Mouse (Mus musculus) cerebellum, adult 18-20 months (tissue): ENCODE results near the gene Stox2.

Experiments used
- DNase-seq, 2 experiments: peaks; one replicate each; pipeline ENCODE4 v3.0.0; 2021

The Stox2 gene

GRCm38 (mm10) chr8:47404852-47405251 lies 41.3 kb downstream of the Stox2 start:
- no peak for DNase-seq

GRCm38 (mm10) chr8:47392927-47393326 lies 53.2 kb downstream of the Stox2 start:
- no peak for DNase-seq

GRCm38 (mm10) chr8:47392290-47392689 lies 53.9 kb downstream of the Stox2 start:
- DNase-seq: no peak

- no peak for DNase-seq
Measured at GRCm38 (mm10) chr8:47391844-47392243, 54.3 kb downstream of the Stox2 start.

GRCm38 (mm10) chr8:47389430-47389829 lies 56.7 kb downstream of the Stox2 start:
- no peak for DNase-seq

- no peak for DNase-seq
Measured at GRCm38 (mm10) chr8:47388171-47388570, 58.0 kb downstream of the Stox2 start.

- DNase-seq: no peak
Measured at GRCm38 (mm10) chr8:47385810-47386209, 60.4 kb downstream of the Stox2 start.

- no peak for DNase-seq
Measured at GRCm38 (mm10) chr8:47384151-47384550, 62.0 kb downstream of the Stox2 start.

- no peak for DNase-seq
Measured at GRCm38 (mm10) chr8:47383632-47384031, 62.5 kb downstream of the Stox2 start.

- DNase-seq: no peak
Measured at GRCm38 (mm10) chr8:47381216-47381615, 64.9 kb downstream of the Stox2 start.

- DNase-seq: no peak
Measured at GRCm38 (mm10) chr8:47380725-47381124, 65.4 kb downstream of the Stox2 start.

GRCm38 (mm10) chr8:47380075-47380474 lies 66.1 kb downstream of the Stox2 start:
- DNase-seq: no peak

- no peak for DNase-seq
Measured at GRCm38 (mm10) chr8:47376651-47377050, 69.5 kb downstream of the Stox2 start.

GRCm38 (mm10) chr8:47373757-47374156 lies 72.4 kb downstream of the Stox2 start:
- DNase-seq: no peak

- peak; percentile 18 to 20 for DNase-seq
Measured at GRCm38 (mm10) chr8:47371539-47371938, 74.6 kb downstream of the Stox2 start.

GRCm38 (mm10) chr8:47371081-47371480 lies 75.1 kb downstream of the Stox2 start:
- DNase-seq: no peak

- peak; percentile 86 to 91 for DNase-seq
Measured at GRCm38 (mm10) chr8:47370421-47371080, 75.6 kb downstream of the Stox2 start.

GRCm38 (mm10) chr8:47369949-47370348 lies 76.2 kb downstream of the Stox2 start:
- DNase-seq: no peak

GRCm38 (mm10) chr8:47369044-47369769 lies 77.0 kb downstream of the Stox2 start:
- no peak for DNase-seq

- DNase-seq: no peak
Measured at GRCm38 (mm10) chr8:47367029-47367428, 79.1 kb downstream of the Stox2 start.

- no peak for DNase-seq
Measured at GRCm38 (mm10) chr8:47363271-47363670, 82.9 kb downstream of the Stox2 start.

- DNase-seq: no peak
Measured at GRCm38 (mm10) chr8:47355340-47355906, 90.7 kb downstream of the Stox2 start.

GRCm38 (mm10) chr8:47354523-47355168 lies 91.5 kb downstream of the Stox2 start:
- DNase-seq: peak in 1 of 2 experiments; percentile 8
